Mouse (Mus musculus): Measurements from ENCODE around the gene Bid.
A peak's percentile ranks its signal among the peaks of the same experiment; 100 is the strongest.

The Bid gene

GRCm38 (mm10) chr6:120916074-120916971 is at the start of gene Bid:
Bid (minus strand) TSS chr6:120916853.
- peak; percentile 96 for DNase-seq

GRCm38 (mm10) chr6:120965814-120966213 is 49.2 kb upstream of the Bid start:
- DNase-seq: no peak

GRCm38 (mm10) chr6:120964179-120964578 is 47.5 kb upstream of the Bid start:
- no peak for DNase-seq

GRCm38 (mm10) chr6:120960338-120961030 is 43.8 kb upstream of the Bid start:
- DNase-seq: peak; percentile 50

GRCm38 (mm10) chr6:120957331-120957730 is 40.7 kb upstream of the Bid start:
- no peak for DNase-seq

- DNase-seq: no peak
Observed at GRCm38 (mm10) chr6:120956259-120957161, 39.9 kb upstream of the Bid start.

GRCm38 (mm10) chr6:120955215-120955614 is 38.6 kb upstream of the Bid start:
- no peak for DNase-seq

GRCm38 (mm10) chr6:120954241-120954640 is 37.6 kb upstream of the Bid start:
- no peak for DNase-seq

GRCm38 (mm10) chr6:120952475-120952874 is 35.8 kb upstream of the Bid start:
- no peak for DNase-seq

- no peak for DNase-seq
Observed at GRCm38 (mm10) chr6:120951311-120951710, 34.7 kb upstream of the Bid start.

- peak; percentile 66 for DNase-seq
Observed at GRCm38 (mm10) chr6:120945510-120945909, 28.9 kb upstream of the Bid start.

GRCm38 (mm10) chr6:120943964-120944363 is 27.3 kb upstream of the Bid start:
- no peak for DNase-seq

GRCm38 (mm10) chr6:120943551-120943950 is 26.9 kb upstream of the Bid start:
- DNase-seq: no peak

GRCm38 (mm10) chr6:120943079-120943478 is 26.4 kb upstream of the Bid start:
- no peak for DNase-seq

GRCm38 (mm10) chr6:120941575-120941974 is 24.9 kb upstream of the Bid start:
- peak; percentile 86 for DNase-seq

- DNase-seq: peak; percentile 90
Observed at GRCm38 (mm10) chr6:120941084-120941481, 24.4 kb upstream of the Bid start.

- DNase-seq: peak; percentile 66
Observed at GRCm38 (mm10) chr6:120940446-120941083, 23.9 kb upstream of the Bid start.

GRCm38 (mm10) chr6:120939783-120940182 is 23.1 kb upstream of the Bid start:
- no peak for DNase-seq

GRCm38 (mm10) chr6:120938763-120939450 is 22.3 kb upstream of the Bid start:
- no peak for DNase-seq

GRCm38 (mm10) chr6:120937999-120938608 is 21.5 kb upstream of the Bid start:
- no peak for DNase-seq

GRCm38 (mm10) chr6:120937104-120937617 is 20.5 kb upstream of the Bid start:
- no peak for DNase-seq
